Mouse (Mus musculus) testis, adult 2 months (tissue): ENCODE measurements around the gene Gnptab. TPM values are rescaled to one million over a fixed set of nuclear protein-coding genes. Genes with fewer than 3 reads are reported as not detected.

Experiments used
- H3K27ac ChIP-seq: fragments of 200-500 bp; 2 replicates; pipeline ENCODE4 v1.5.1; 2012; ENCODE audit warnings: low read depth, low read length; ENCODE audit not compliant: control insufficient read depth, insufficient read depth
- H3K27me3 ChIP-seq: fragments of 200-500 bp; 2 replicates; pipeline ENCODE4 v1.6.1; 2012; ENCODE audit warnings: mild to moderate bottlenecking, low read length, moderate library complexity; ENCODE audit not compliant: control insufficient read depth, insufficient read depth
- H3K36me3 ChIP-seq: fragments of 200-500 bp; 2 replicates; pipeline ENCODE4 v1.6.1; 2012; ENCODE audit warnings: mild to moderate bottlenecking, low read length; ENCODE audit not compliant: control insufficient read depth, insufficient read depth
- H3K4me1 ChIP-seq: fragments of 200-500 bp; 2 replicates; pipeline ENCODE4 v1.6.1; 2012; ENCODE audit warnings: low read length; ENCODE audit not compliant: control insufficient read depth, insufficient read depth
- H3K4me3 ChIP-seq: fragments of 200-500 bp; 2 replicates; pipeline ENCODE4 v1.5.1; 2012; ENCODE audit warnings: low read depth, mild to moderate bottlenecking, low read length, moderate library complexity, mixed read lengths; ENCODE audit not compliant: control insufficient read depth
- CTCF ChIP-seq: fragments of 200-500 bp; IDR thresholded peaks from 2 replicates; pipeline ENCODE4 v1.5.1; 2012; ENCODE audit warnings: low read depth, mild to moderate bottlenecking, inconsistent platforms, low read length, moderate library complexity; ENCODE audit not compliant: control insufficient read depth, insufficient read depth, insufficient replicate concordance
- POLR2A ChIP-seq: fragments of 200-500 bp; IDR thresholded peaks from 2 replicates; pipeline ENCODE4 v1.6.1; 2012; ENCODE audit warnings: low read depth, mild to moderate bottlenecking, inconsistent platforms, low read length, moderate library complexity; ENCODE audit not compliant: control insufficient read depth
- polyA plus RNA-seq: library from polyadenylated mRNA; depleted of rRNA; stranded (reverse); fragments of >200 nt; gene quantifications from 2 replicates; pipeline ENCODE4 v1.2.3, GENCODE M21; 2012

Gene Gnptab
- polyA plus RNA-seq, 1 experiment, result 10.0 TPM

GRCm38 (mm10) chr10:88412290-88412995, 33.5 kb downstream of the Gnptab start:
- Histone ChIP-seq H3K27me3 (no peaks in the 10 kb centered on the region), H3K27ac (no peak overlapping the region), H3K4me3 (no peak overlapping the region), H3K4me1 (no peaks in the 10 kb centered on the region), H3K36me3 (no peaks in the 10 kb centered on the region)
- no peak for TF ChIP-seq POLR2A
- TF ChIP-seq CTCF, result no peak

GRCm38 (mm10) chr10:88417686-88418085, 38.8 kb downstream of the Gnptab start:
- Histone ChIP-seq H3K36me3 (no peaks in the 10 kb centered on the region), H3K27me3 (no peaks in the 10 kb centered on the region), H3K27ac (no peak overlapping the region), H3K4me1 (no peaks in the 10 kb centered on the region), H3K4me3 (no peak overlapping the region)
- no peak for TF ChIP-seq POLR2A
- TF ChIP-seq CTCF, result no peak

GRCm38 (mm10) chr10:88420141-88420541, 41.2 kb downstream of the Gnptab start:
- Histone ChIP-seq H3K4me1 (peaks cover 3% of the 10 kb centered on the region), H3K27ac (no peak overlapping the region), H3K4me3 (no peak overlapping the region), H3K27me3 (no peaks in the 10 kb centered on the region), H3K36me3 (no peaks in the 10 kb centered on the region)
- TF ChIP-seq POLR2A (no peak), CTCF (no peak)

- Histone ChIP-seq H3K36me3 (no peaks in the 10 kb centered on the region), H3K27ac (no peak overlapping the region), H3K4me1 (peaks cover 3% of the 10 kb centered on the region), H3K27me3 (no peaks in the 10 kb centered on the region), H3K4me3 (no peak overlapping the region)
- no peak for TF ChIP-seq CTCF
- TF ChIP-seq POLR2A, result no peak
These were observed 41.9 kb downstream of the Gnptab start for GRCm38 (mm10) chr10:88420655-88421435.

GRCm38 (mm10) chr10:88426158-88426816, 47.4 kb downstream of the Gnptab start:
- TF ChIP-seq CTCF (no peak), POLR2A (no peak)

GRCm38 (mm10) chr10:88426896-88427295, 48.0 kb downstream of the Gnptab start:
- no peaks in the 10 kb centered on the region for H3K36me3 ChIP-seq
- peaks cover 3% of the 10 kb centered on the region for H3K4me1 ChIP-seq
- no peaks in the 10 kb centered on the region for H3K27me3 ChIP-seq
- TF ChIP-seq POLR2A (no peak), CTCF (no peak)
- no peak overlapping the region for H3K4me3 ChIP-seq
- no peak overlapping the region for H3K27ac ChIP-seq

More at GRCm38 (mm10) chr10:88426158-88426816, 47.4 kb downstream of the Gnptab start:
- no peaks in the 10 kb centered on the region for H3K27me3 ChIP-seq
- no peaks in the 10 kb centered on the region for H3K36me3 ChIP-seq
- H3K4me3 ChIP-seq, result no peak overlapping the region
- no peak overlapping the region for H3K27ac ChIP-seq
- peaks cover 3% of the 10 kb centered on the region for H3K4me1 ChIP-seq

GRCm38 (mm10) chr10:88427998-88428397, 49.1 kb downstream of the Gnptab start:
- Histone ChIP-seq H3K27me3 (no peaks in the 10 kb centered on the region), H3K36me3 (no peaks in the 10 kb centered on the region), H3K4me3 (no peak overlapping the region), H3K4me1 (peaks cover 3% of the 10 kb centered on the region), H3K27ac (no peak overlapping the region)
- no peak for TF ChIP-seq CTCF
- no peak for TF ChIP-seq POLR2A

GRCm38 (mm10) chr10:88441224-88441623, 62.3 kb downstream of the Gnptab start:
- Histone ChIP-seq H3K4me3 (no peak overlapping the region), H3K4me1 (no peaks in the 10 kb centered on the region), H3K27me3 (no peaks in the 10 kb centered on the region), H3K27ac (no peak overlapping the region), H3K36me3 (no peaks in the 10 kb centered on the region)
- TF ChIP-seq POLR2A, result no peak
- no peak for TF ChIP-seq CTCF
